Comparison of ENCODE assay signal across 8 mouse cellular contexts in genomic region chr7:56018446-56018971, GRCm38 (mm10). TPM values are rescaled to one million over a fixed set of nuclear protein-coding genes. Genes with fewer than 3 reads are reported as not detected.
DNase-seq lines count a peak whose midpoint lies in the region; ATAC-seq lines count a peak whose summit lies in the region.

No protein-coding gene starts in this region.

- no peak for DNase-seq in embryonic facial prominence, embryonic 11.5 days (ENCODE audit: low spot score)
- DNase-seq in intestine, embryonic 14.5 days (ENCODE audit: low spot score), result no peak
- DNase-seq in midbrain, embryonic 14.5 days, result no peak
- no peak for DNase-seq in yolk sac, embryonic 10.5 days (ENCODE audit: low spot score)
- DNase-seq in left cerebral cortex, postnatal 10 days (ENCODE audit: extremely low spot score in 1 of 2, low spot score in 2 of 2), result no peak
- DNase-seq in urinary bladder, postnatal 4 days (ENCODE audit: low spot score in 2 of 2), result no peak

- peak overlapping the region; percentile 74 for H3K4me2 ChIP-seq in embryonic facial prominence, embryonic 11.5 days (ENCODE audit: low read depth, low read length)
- peak overlapping the region; percentile 51 for H3K4me2 ChIP-seq in intestine, embryonic 14.5 days (ENCODE audit: low read length)
- H3K4me2 ChIP-seq in midbrain, embryonic 14.5 days (ENCODE audit: low read length), result peak overlapping the region; percentile 69

- no peaks in the 10 kb centered on the region for H3K27me3 ChIP-seq in megakaryocyte, embryonic 14.5 days (replicated peaks)
- H3K27me3 ChIP-seq in embryonic facial prominence, embryonic 11.5 days (ENCODE audit: control insufficient read depth, insufficient read depth, low read length), result no peaks in the 10 kb centered on the region
- no peaks in the 10 kb centered on the region for H3K27me3 ChIP-seq in intestine, embryonic 14.5 days (replicated peaks; ENCODE audit: control insufficient read depth, insufficient read depth, low read length)
- no peaks in the 10 kb centered on the region for H3K27me3 ChIP-seq in midbrain, embryonic 14.5 days (ENCODE audit: control insufficient read depth, insufficient read depth, low read length)

- H3K36me3 ChIP-seq in megakaryocyte, embryonic 14.5 days (replicated peaks; ENCODE audit: low read length), result peaks cover 3% of the 10 kb centered on the region
- H3K36me3 ChIP-seq in embryonic facial prominence, embryonic 11.5 days (replicated peaks; ENCODE audit: control insufficient read depth, insufficient read depth, low read depth, low read length), result no peaks in the 10 kb centered on the region
- H3K36me3 ChIP-seq in intestine, embryonic 14.5 days (ENCODE audit: control insufficient read depth, insufficient read depth, low read length), result no peaks in the 10 kb centered on the region
- 0 out of 2 replicates have a peak, but pooled peaks cover 3% of the 10 kb centered on the region for H3K36me3 ChIP-seq in midbrain, embryonic 14.5 days (ENCODE audit: control insufficient read depth, insufficient read depth, low read length)

- no peak for ATAC-seq in megakaryocyte, adult 5-6 weeks (ENCODE audit: poor library complexity, severe bottlenecking)
- peak; percentile 2; the same call in 1 of the 2 replicates for ATAC-seq in embryonic facial prominence, embryonic 11.5 days (replicated peaks; ENCODE audit: insufficient number of reproducible peaks, low FRiP score, low TSS enrichment, low read depth)
- ATAC-seq in intestine, embryonic 14.5 days (replicated peaks; ENCODE audit: low FRiP score, low TSS enrichment, low read depth), result no peak
- peak; percentile 10; the same call in 1 of the 2 replicates for ATAC-seq in midbrain, embryonic 14.5 days (ENCODE audit: low FRiP score, low TSS enrichment)

- no peak overlapping the region for H3K27ac ChIP-seq in embryonic facial prominence, embryonic 11.5 days (replicated peaks; ENCODE audit: low read depth, low read length)
- no peak overlapping the region for H3K27ac ChIP-seq in intestine, embryonic 14.5 days (ENCODE audit: low read depth)
- H3K27ac ChIP-seq in midbrain, embryonic 14.5 days (replicated peaks; ENCODE audit: low read depth, low read length), result peak overlapping the region; percentile 88

- peak overlapping the region; percentile 99 for H3K4me3 ChIP-seq in megakaryocyte, embryonic 14.5 days (replicated peaks)
- peak overlapping the region; percentile 70 for H3K4me3 ChIP-seq in embryonic facial prominence, embryonic 11.5 days (ENCODE audit: low read depth, low read length)
- H3K4me3 ChIP-seq in intestine, embryonic 14.5 days (ENCODE audit: low read depth, low read length), result peak overlapping the region; percentile 73
- H3K4me3 ChIP-seq in midbrain, embryonic 14.5 days (replicated peaks; ENCODE audit: low read depth, low read length), result peak overlapping the region; percentile 62

- peak overlapping the region; percentile 77 for H3K9ac ChIP-seq in embryonic facial prominence, embryonic 11.5 days (replicated peaks; ENCODE audit: low read length)
- H3K9ac ChIP-seq in intestine, embryonic 14.5 days (ENCODE audit: low read length), result no peak overlapping the region; the same call in 1 of the 2 replicates
- H3K9ac ChIP-seq in midbrain, embryonic 14.5 days (replicated peaks; ENCODE audit: low read length), result peak overlapping the region; percentile 88

- H3K9me3 ChIP-seq in megakaryocyte, embryonic 14.5 days, result peaks cover 5% of the 10 kb centered on the region
- no peaks in the 10 kb centered on the region for H3K9me3 ChIP-seq in embryonic facial prominence, embryonic 11.5 days (replicated peaks; ENCODE audit: control insufficient read depth, low read length)
- no peaks in the 10 kb centered on the region for H3K9me3 ChIP-seq in intestine, embryonic 14.5 days (ENCODE audit: control insufficient read depth, low read length)
- H3K9me3 ChIP-seq in midbrain, embryonic 14.5 days (ENCODE audit: control insufficient read depth, low read length), result peaks cover 2% of the 10 kb centered on the region; the same call in 1 of the 2 replicates

- WGBS in embryonic facial prominence, embryonic 11.5 days, result 40% methylated on average over 7 of the region's 7 CpGs
- WGBS in intestine, embryonic 14.5 days, result 48% methylated on average over 7 of the region's 7 CpGs
- 52% methylated on average over 7 of the region's 7 CpGs for WGBS in midbrain, embryonic 14.5 days

- peaks cover 50% of the 10 kb centered on the region for H3K4me1 ChIP-seq in megakaryocyte, embryonic 14.5 days
- no peaks in the 10 kb centered on the region for H3K4me1 ChIP-seq in embryonic facial prominence, embryonic 11.5 days (ENCODE audit: control insufficient read depth, insufficient read depth, low read length)
- peaks cover 5% of the 10 kb centered on the region; the same call in 1 of the 2 replicates for H3K4me1 ChIP-seq in intestine, embryonic 14.5 days (replicated peaks; ENCODE audit: control insufficient read depth, insufficient read depth, low read length)
- peaks cover 10% of the 10 kb centered on the region for H3K4me1 ChIP-seq in midbrain, embryonic 14.5 days (ENCODE audit: control insufficient read depth, insufficient read depth, low read length)

- intact Hi-C loops in left cerebral cortex, postnatal 10 days (cut with DNase I), result no loop called here

RNA-seq across cellular contexts. Expression of gene Nipa1, which starts 1.2 kb away (rescaled TPM):
- polyA plus RNA-seq in megakaryocyte, embryonic 14.5 days (2012; ENCODE audit: insufficient read depth, low replicate concordance), result 0.86 TPM in 1 of 2 replicates, not detected in the other
- total RNA-seq in megakaryocyte, adult 5-6 weeks (2015), result 0.67 and 0.96 TPM in 2 replicates
- 0.44 and 2.1 TPM in 2 replicates for total RNA-seq in megakaryocyte, adult 5-6 weeks (2017)
- polyA plus RNA-seq in embryonic facial prominence, embryonic 11.5 days (2014; fragmentation: Nextera tagmentation; extraction: Ambion mirVana), result 7.4 and 8.3 TPM in 2 replicates
- 6.0 and 6.5 TPM in 2 replicates for polyA plus RNA-seq in intestine, embryonic 14.5 days (2014; fragmentation: Nextera tagmentation; extraction: Ambion mirVana)
- polyA plus RNA-seq in midbrain, embryonic 14.5 days (2014; fragmentation: Nextera tagmentation; extraction: Ambion mirVana), result 19.4 and 20.1 TPM in 2 replicates
- total RNA-seq in left cerebral cortex, postnatal 10 days (2021), result 10 to 100 TPM; 77.2 to 78.4 TPM

RNA-seq across cellular contexts. Expression of gene Herc2, which starts 31.5 kb away (rescaled TPM):
- 0.45 and 0.82 TPM in 2 replicates for polyA plus RNA-seq in megakaryocyte, embryonic 14.5 days (2012; ENCODE audit: insufficient read depth, low replicate concordance)
- 18.2 and 20.6 TPM in 2 replicates for total RNA-seq in megakaryocyte, adult 5-6 weeks (2015)
- total RNA-seq in megakaryocyte, adult 5-6 weeks (2017), result 30.8 and 32.3 TPM in 2 replicates
- polyA plus RNA-seq in embryonic facial prominence, embryonic 11.5 days (2014; fragmentation: Nextera tagmentation; extraction: Ambion mirVana), result 22.9 and 27.4 TPM in 2 replicates
- polyA plus RNA-seq in intestine, embryonic 14.5 days (2014; fragmentation: Nextera tagmentation; extraction: Ambion mirVana), result 25.3 and 25.4 TPM in 2 replicates
- 52.3 and 58.7 TPM in 2 replicates for polyA plus RNA-seq in midbrain, embryonic 14.5 days (2014; fragmentation: Nextera tagmentation; extraction: Ambion mirVana)
- 100 to 1,000 TPM; 137 TPM for total RNA-seq in left cerebral cortex, postnatal 10 days (2021)

RNA-seq across cellular contexts. Expression of gene Nipa2, which starts 56.2 kb away (rescaled TPM):
- polyA plus RNA-seq in megakaryocyte, embryonic 14.5 days (2012; ENCODE audit: insufficient read depth, low replicate concordance), result 1.4 and 3.8 TPM in 2 replicates
- total RNA-seq in megakaryocyte, adult 5-6 weeks (2015), result 72.2 and 73.9 TPM in 2 replicates
- total RNA-seq in megakaryocyte, adult 5-6 weeks (2017), result 46.5 and 48.2 TPM in 2 replicates
- polyA plus RNA-seq in embryonic facial prominence, embryonic 11.5 days (2014; fragmentation: Nextera tagmentation; extraction: Ambion mirVana), result 54.4 and 55.1 TPM in 2 replicates
- 52.3 and 54.5 TPM in 2 replicates for polyA plus RNA-seq in intestine, embryonic 14.5 days (2014; fragmentation: Nextera tagmentation; extraction: Ambion mirVana)
- 37.3 and 45.1 TPM in 2 replicates for polyA plus RNA-seq in midbrain, embryonic 14.5 days (2014; fragmentation: Nextera tagmentation; extraction: Ambion mirVana)
- 10 to 100 TPM; 59.3 to 70.4 TPM for total RNA-seq in left cerebral cortex, postnatal 10 days (2021)

Comparison
In these comparisons a context has a peak if more than half of its experiments do, and no peak if none do; other contexts are left out.
1. ATAC-seq: peak in embryonic facial prominence, embryonic 11.5 days (single experiment) and midbrain, embryonic 14.5 days (single experiment); none in megakaryocyte, adult 5-6 weeks (single experiment) and intestine, embryonic 14.5 days (single experiment).
2. RNA of gene Herc2, which starts 31.5 kb away (polyA plus RNA-seq): 52.3 to 58.7 TPM in midbrain, embryonic 14.5 days, 25.3 to 25.4 TPM in intestine, embryonic 14.5 days and 22.9 to 27.4 TPM in embryonic facial prominence, embryonic 11.5 days; 0.45 to 0.82 TPM in megakaryocyte, embryonic 14.5 days; every median in the first group is over 10 times any median in the second.
3. Peak in every context shown above with its lines, with median percentiles within 50 percentile points of each other: H3K4me3 ChIP-seq and H3K4me2 ChIP-seq.